Mouse (Mus musculus) forebrain, embryonic 13.5 days (tissue): Measurements from ENCODE around the gene Higd1a. TPM values are rescaled to one million over a fixed set of nuclear protein-coding genes. Genes with fewer than 3 reads are reported as not detected.

Source experiments
- ATAC-seq: fragments of 200-750 bp; cut with Nextera tagmentation; 2 replicates; pipeline ENCODE4 v1.8.0; 2017
- H3K27ac ChIP-seq: fragments of 300-500 bp; sonication (generic); 2 replicates; pipeline ENCODE4 v1.5.1; 2015; ENCODE audit warnings: inconsistent platforms, mild to moderate bottlenecking, moderate library complexity
- H3K27me3 ChIP-seq: fragments of 300-500 bp; sonication (generic); 2 replicates; pipeline ENCODE4 v1.6.1; 2015; ENCODE audit warnings: mild to moderate bottlenecking, inconsistent platforms
- H3K36me3 ChIP-seq: fragments of 300-500 bp; sonication (generic); 2 replicates; pipeline ENCODE4 v1.6.1; 2015; ENCODE audit warnings: mild to moderate bottlenecking, inconsistent platforms; ENCODE audit not compliant: poor library complexity, severe bottlenecking
- H3K4me1 ChIP-seq: fragments of 300-500 bp; sonication (generic); 2 replicates; pipeline ENCODE4 v1.6.1; 2015; ENCODE audit warnings: inconsistent platforms
- H3K4me2 ChIP-seq: fragments of 300-500 bp; sonication (generic); 2 replicates; pipeline ENCODE4 v1.6.1; 2015; ENCODE audit warnings: inconsistent platforms, mild to moderate bottlenecking, moderate library complexity
- H3K4me3 ChIP-seq: fragments of 300-500 bp; sonication (generic); 2 replicates; pipeline ENCODE4 v1.5.1; 2015; ENCODE audit warnings: mild to moderate bottlenecking, inconsistent platforms
- H3K9ac ChIP-seq: fragments of 300-500 bp; sonication (generic); 2 replicates; pipeline ENCODE4 v1.6.1; 2015; ENCODE audit warnings: mild to moderate bottlenecking, inconsistent platforms
- H3K9me3 ChIP-seq: fragments of 300-500 bp; sonication (generic); replicated peaks from 2 replicates; pipeline ENCODE4 v1.6.1; 2016; ENCODE audit warnings: inconsistent platforms
- WGBS: fragments of 180-500 bp; shearing (Covaris S2); methylation state at CpG from one replicate; pipeline ENCODE4 v1.1.7; 2015; 5-methylcytosine and 5-hydroxymethylcytosine counted together
- polyA plus RNA-seq: library from polyadenylated mRNA; unstranded; fragments of >200 nt; fragmentation: Nextera tagmentation; extraction: Ambion mirVana; gene quantifications from 2 replicates; pipeline ENCODE4 v1.2.1, GENCODE M21; 2015

Higd1a gene
- polyA plus RNA-seq, 1 experiment from 2014 or later = 159 TPM

GRCm38 (mm10) chr9:121847842-121848241 is 10.3 kb downstream of the Higd1a start:
- no peaks in the 10 kb centered on the region for H3K27me3 ChIP-seq
- no peak overlapping the region for H3K9ac ChIP-seq
- no peak overlapping the region for H3K4me2 ChIP-seq
- peaks cover 48% of the 10 kb centered on the region for H3K36me3 ChIP-seq
- H3K27ac ChIP-seq = no peak overlapping the region
- WGBS = 82% methylated on average over 5 of the region's 5 CpGs
- H3K4me3 ChIP-seq = no peak overlapping the region
- H3K9me3 ChIP-seq = no peaks in the 10 kb centered on the region
- no peak for ATAC-seq
- no peaks in the 10 kb centered on the region for H3K4me1 ChIP-seq

GRCm38 (mm10) chr9:121847138-121847537 is 11.0 kb downstream of the Higd1a start:
- Histone ChIP-seq H3K4me3 (no peak overlapping the region), H3K9ac (no peak overlapping the region), H3K9me3 (no peaks in the 10 kb centered on the region), H3K36me3 (peaks cover 48% of the 10 kb centered on the region), H3K27ac (no peak overlapping the region), H3K27me3 (no peaks in the 10 kb centered on the region), H3K4me2 (no peak overlapping the region), H3K4me1 (no peaks in the 10 kb centered on the region)
- no peak for ATAC-seq
- 91% methylated on average over 4 of the region's 4 CpGs for WGBS

- no peak overlapping the region for H3K4me3 ChIP-seq
- H3K27me3 ChIP-seq = no peaks in the 10 kb centered on the region
- no peak overlapping the region for H3K27ac ChIP-seq
- H3K9ac ChIP-seq = no peak overlapping the region
- H3K9me3 ChIP-seq = no peaks in the 10 kb centered on the region
- WGBS = 53% methylated on average over 10 of the region's 10 CpGs
- peaks cover 43% of the 10 kb centered on the region for H3K36me3 ChIP-seq
- H3K4me2 ChIP-seq = no peak overlapping the region
- H3K4me1 ChIP-seq = no peaks in the 10 kb centered on the region
- peak; percentile 45; the same call in 1 of the 2 replicates for ATAC-seq
These were observed 11.5 kb downstream of the Higd1a start for GRCm38 (mm10) chr9:121846526-121847118.

GRCm38 (mm10) chr9:121842914-121843313 is 15.2 kb downstream of the Higd1a start:
- Histone ChIP-seq H3K4me3 (no peak overlapping the region), H3K27ac (no peak overlapping the region), H3K9me3 (no peaks in the 10 kb centered on the region), H3K9ac (no peak overlapping the region), H3K4me1 (peaks cover 12% of the 10 kb centered on the region), H3K4me2 (no peak overlapping the region), H3K27me3 (no peaks in the 10 kb centered on the region), H3K36me3 (peaks cover 13% of the 10 kb centered on the region; the same call in 1 of the 2 replicates)
- no peak for ATAC-seq
- 93% methylated on average over 2 of the region's 2 CpGs for WGBS

- 37% methylated on average over 7 of the region's 7 CpGs for WGBS
- peak; percentile 65 for ATAC-seq
- H3K36me3 ChIP-seq = no peaks in the 10 kb centered on the region
These were observed 18.6 kb downstream of the Higd1a start for GRCm38 (mm10) chr9:121839622-121839965.

GRCm38 (mm10) chr9:121838829-121839621 is 19.1 kb downstream of the Higd1a start, which contains the start of gene Ccdc13:
Gene Ccdc13 (minus strand): TSS chr9:121839461.
- Histone ChIP-seq H3K4me1 (peaks cover 12% of the 10 kb centered on the region), H3K4me2 (peak within 1 kb of the TSS; percentile 71), H3K9me3 (peaks cover 7% of the 10 kb centered on the region; the same call in 1 of the 2 replicates), H3K9ac (peak within 1 kb of the TSS; percentile 69), H3K36me3 (no peaks in the 10 kb centered on the region), H3K27ac (no peak within 1 kb of the TSS), H3K4me3 (peak within 1 kb of the TSS; percentile 51), H3K27me3 (no peaks in the 10 kb centered on the region)
- 4% methylated on average over 61 of the region's 61 CpGs for WGBS
- peak; percentile 95 for ATAC-seq

More at GRCm38 (mm10) chr9:121839622-121839965, 18.6 kb downstream of the Higd1a start:
- Histone ChIP-seq H3K9ac (peak overlapping the region; percentile 69), H3K27ac (no peak overlapping the region), H3K9me3 (0 out of 2 replicates have a peak, but pooled peaks cover 7% of the 10 kb centered on the region), H3K4me1 (peaks cover 12% of the 10 kb centered on the region), H3K27me3 (no peaks in the 10 kb centered on the region), H3K4me3 (peak overlapping the region; percentile 51), H3K4me2 (peak overlapping the region; percentile 71)

GRCm38 (mm10) chr9:121838008-121838407 is 20.2 kb downstream of the Higd1a start:
- ATAC-seq = no peak
- no peaks in the 10 kb centered on the region for H3K36me3 ChIP-seq
- no peak overlapping the region for H3K4me2 ChIP-seq
- H3K4me1 ChIP-seq = peaks cover 12% of the 10 kb centered on the region
- peaks cover 7% of the 10 kb centered on the region; the same call in 1 of the 2 replicates for H3K9me3 ChIP-seq
- no peak overlapping the region for H3K27ac ChIP-seq
- H3K27me3 ChIP-seq = no peaks in the 10 kb centered on the region
- H3K9ac ChIP-seq = no peak overlapping the region
- 94% methylated on average over 6 of the region's 6 CpGs for WGBS
- H3K4me3 ChIP-seq = no peak overlapping the region

- Histone ChIP-seq H3K27me3 (no peaks in the 10 kb centered on the region), H3K4me1 (peaks cover 3% of the 10 kb centered on the region), H3K9ac (no peak overlapping the region), H3K36me3 (no peaks in the 10 kb centered on the region), H3K4me2 (no peak overlapping the region), H3K27ac (no peak overlapping the region), H3K9me3 (peaks cover 7% of the 10 kb centered on the region; the same call in 1 of the 2 replicates), H3K4me3 (no peak overlapping the region)
- no peak for ATAC-seq
- 87% methylated on average over 11 of the region's 11 CpGs for WGBS
These were observed 24.3 kb downstream of the Higd1a start for GRCm38 (mm10) chr9:121833825-121834224.

- Histone ChIP-seq H3K27me3 (no peaks in the 10 kb centered on the region), H3K9me3 (peaks cover 7% of the 10 kb centered on the region; the same call in 1 of the 2 replicates), H3K27ac (no peak overlapping the region), H3K4me2 (no peak overlapping the region), H3K36me3 (no peaks in the 10 kb centered on the region), H3K4me1 (no peaks in the 10 kb centered on the region), H3K4me3 (no peak overlapping the region), H3K9ac (no peak overlapping the region)
- ATAC-seq = no peak; the same call in none of the 2 replicates
- WGBS = 31% methylated on average over 6 of the region's 6 CpGs
These were observed 27.2 kb downstream of the Higd1a start for GRCm38 (mm10) chr9:121830956-121831293.

- no peak for ATAC-seq
- no peak overlapping the region for H3K27ac ChIP-seq
These were observed 27.8 kb downstream of the Higd1a start for GRCm38 (mm10) chr9:121830243-121830955.

GRCm38 (mm10) chr9:121829270-121829992 is 28.7 kb downstream of the Higd1a start:
- Histone ChIP-seq H3K27ac (no peak overlapping the region), H3K27me3 (no peaks in the 10 kb centered on the region), H3K9me3 (no peaks in the 10 kb centered on the region; the same call in 1 of the 2 replicates), H3K36me3 (no peaks in the 10 kb centered on the region), H3K4me3 (no peak overlapping the region), H3K9ac (no peak overlapping the region), H3K4me1 (no peaks in the 10 kb centered on the region), H3K4me2 (no peak overlapping the region)
- 76% methylated on average over 7 of the region's 7 CpGs for WGBS
- ATAC-seq = no peak

More at GRCm38 (mm10) chr9:121830243-121830955, 27.8 kb downstream of the Higd1a start:
- H3K9ac ChIP-seq = no peak overlapping the region
- H3K27me3 ChIP-seq = no peaks in the 10 kb centered on the region
- no peaks in the 10 kb centered on the region for H3K4me1 ChIP-seq
- no peak overlapping the region for H3K4me3 ChIP-seq
- WGBS = 84% methylated on average over 6 of the region's 6 CpGs
- H3K9me3 ChIP-seq = peaks cover 2% of the 10 kb centered on the region; the same call in 1 of the 2 replicates
- no peaks in the 10 kb centered on the region for H3K36me3 ChIP-seq
- H3K4me2 ChIP-seq = no peak overlapping the region
